Mouse (Mus musculus): ENCODE results near the gene C530008M17Rik. TPM values are rescaled to one million over a fixed set of nuclear protein-coding genes. Genes with fewer than 3 reads are reported as not detected.
"Not testable (repeated sequence)": the region's sequence is repeated elsewhere in the genome, so short reads cannot be mapped to it uniquely, and the experiment has no call there.

The C530008M17Rik gene
- polyA plus RNA-seq, 1 experiment from 2014 or later = 3.8 TPM

DNA sequence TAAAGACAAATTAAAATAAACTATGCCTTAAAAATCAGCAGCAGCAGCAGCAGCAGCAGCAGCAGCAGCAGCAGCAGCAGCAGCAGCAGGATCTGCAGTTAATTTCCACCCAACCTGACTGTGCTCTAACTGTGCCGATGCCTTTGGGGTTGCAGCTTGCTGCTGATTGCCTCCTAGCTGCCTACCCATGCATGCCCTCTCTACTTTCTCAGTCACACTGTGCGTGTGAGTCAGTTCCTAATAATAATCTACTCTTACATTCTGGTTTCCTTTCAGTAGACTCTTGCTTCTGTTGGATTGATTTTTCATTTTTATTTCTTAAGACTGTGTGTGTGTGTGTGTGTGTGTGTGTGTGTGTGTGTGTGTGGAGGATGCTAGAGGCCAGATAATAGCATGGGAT lies 236.8 kb downstream of the C530008M17Rik start:
- Histone ChIP-seq H3K27me3 (replicated peaks; ENCODE audit: insufficient read depth, low read length) (no peaks in the 10 kb centered on the region), H3K36me3 (ENCODE audit: insufficient read depth, low read length) (peaks cover 9% of the 10 kb centered on the region; the same call in 1 of the 2 replicates), H3K4me1 (ENCODE audit: insufficient read depth, low read depth, low read length) (no peaks in the 10 kb centered on the region), H3K4me3 (ENCODE audit: low read depth, low read length) (no peak overlapping the region), H3K4me2 (replicated peaks; ENCODE audit: low read depth, low read length) (no peak overlapping the region), H3K9me3 (ENCODE audit: low read length) (no peaks in the 10 kb centered on the region), H3K9ac (replicated peaks; ENCODE audit: low read depth) (no peak overlapping the region), H3K27ac (ENCODE audit: low read length) (no peak overlapping the region)
- ATAC-seq = no peak
- WGBS = 66% methylated on average over 2 of the region's 2 CpGs
- no peak for TF ChIP-seq EP300 (IDR thresholded peaks at IDR 0.05)
- no peak for TF ChIP-seq CTCF (IDR thresholded peaks at IDR 0.05)
- no peak for DNase-seq (ENCODE audit: low spot score)

DNA sequence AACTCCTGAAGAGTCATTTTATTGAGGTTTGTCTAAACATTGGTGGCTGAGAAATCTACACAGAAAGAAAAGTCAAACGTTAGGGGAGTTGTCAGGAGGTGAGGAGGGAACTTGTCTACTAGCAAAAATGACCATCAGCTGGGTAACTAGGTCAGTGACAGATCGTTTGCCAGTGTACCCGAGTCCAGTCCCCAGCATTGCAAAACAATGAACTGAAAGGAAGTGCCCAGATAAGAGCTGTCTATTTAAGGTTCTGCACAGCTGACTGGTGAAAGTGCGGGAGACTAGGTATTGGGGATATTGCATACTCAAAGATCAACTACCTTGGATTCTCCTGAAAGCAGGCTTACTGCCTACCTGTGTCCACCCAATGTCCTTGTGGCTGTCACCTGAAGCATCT lies 245.8 kb downstream of the C530008M17Rik start:
- no peak for TF ChIP-seq CTCF (IDR thresholded peaks at IDR 0.05)
- no peak for TF ChIP-seq EP300 (IDR thresholded peaks at IDR 0.05)
- DNase-seq (ENCODE audit: low spot score) (no peak), ATAC-seq (no peak)
- Histone ChIP-seq H3K4me1 (ENCODE audit: insufficient read depth, low read depth, low read length) (no peaks in the 10 kb centered on the region; the same call in 1 of the 2 replicates), H3K4me3 (ENCODE audit: low read depth, low read length) (no peak overlapping the region), H3K4me2 (replicated peaks; ENCODE audit: low read depth, low read length) (no peak overlapping the region), H3K36me3 (ENCODE audit: insufficient read depth, low read length) (no peaks in the 10 kb centered on the region), H3K27ac (ENCODE audit: low read length) (no peak overlapping the region), H3K9ac (replicated peaks; ENCODE audit: low read depth) (no peak overlapping the region), H3K27me3 (replicated peaks; ENCODE audit: insufficient read depth, low read length) (no peaks in the 10 kb centered on the region), H3K9me3 (ENCODE audit: low read length) (no peaks in the 10 kb centered on the region)
- WGBS = 52% methylated on average over 4 of the region's 4 CpGs

DNA sequence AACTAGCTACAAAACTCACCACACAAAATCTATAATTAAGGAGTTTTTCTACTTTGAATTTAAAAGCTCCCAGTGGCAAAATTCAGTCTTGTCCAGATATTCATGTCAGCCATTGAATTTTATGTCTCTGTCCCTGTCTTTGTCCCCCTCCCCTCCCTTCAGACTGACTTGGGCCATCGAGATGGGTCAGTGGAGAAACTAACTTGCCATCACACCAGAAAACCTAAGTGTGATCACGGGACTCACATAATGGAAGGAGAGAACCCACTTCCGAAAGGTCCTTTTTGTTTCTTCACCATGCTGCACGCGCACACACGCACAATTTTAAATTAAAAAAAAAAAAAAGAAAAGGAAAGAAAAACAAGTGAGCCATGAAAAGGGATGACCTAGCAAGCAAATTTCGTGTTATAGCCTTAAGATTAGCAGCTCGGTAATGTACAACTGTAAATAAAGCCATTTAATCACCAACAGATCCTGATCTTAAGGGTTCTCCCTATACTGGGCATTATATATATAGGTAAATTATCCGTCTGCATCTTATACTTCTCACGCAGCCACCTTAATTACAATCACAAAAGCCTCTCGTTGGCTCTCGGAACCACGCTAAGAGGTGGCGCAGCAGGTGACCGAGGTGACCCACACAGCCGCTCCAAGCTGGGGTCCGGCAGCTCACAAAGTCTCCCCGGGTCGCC lies 248.5 kb downstream of the C530008M17Rik start:
- peak overlapping the region; percentile 92 for H3K9ac ChIP-seq (replicated peaks; ENCODE audit: low read depth)
- peak overlapping the region; percentile 94 for H3K27ac ChIP-seq (ENCODE audit: low read length)
- H3K27me3 ChIP-seq (replicated peaks; ENCODE audit: insufficient read depth, low read length) = no peaks in the 10 kb centered on the region
- no peaks in the 10 kb centered on the region; the same call in 1 of the 2 replicates for H3K4me1 ChIP-seq (ENCODE audit: insufficient read depth, low read depth, low read length)
- H3K9me3 ChIP-seq (ENCODE audit: low read length) = no peaks in the 10 kb centered on the region
- peak overlapping the region; percentile 85 for H3K4me2 ChIP-seq (replicated peaks; ENCODE audit: low read depth, low read length)
- H3K36me3 ChIP-seq (ENCODE audit: insufficient read depth, low read length) = no peaks in the 10 kb centered on the region
- TF ChIP-seq CTCF (IDR thresholded peaks at IDR 0.05) = no peak
- TF ChIP-seq EP300 (IDR thresholded peaks at IDR 0.05) = 0 out of 2 replicates have a peak, but pooled peaks have one; percentile 16
- H3K4me3 ChIP-seq (ENCODE audit: low read depth, low read length) = peak overlapping the region; percentile 67
- 2% methylated on average over 19 of the region's 19 CpGs for WGBS
- ATAC-seq (no peak), DNase-seq (ENCODE audit: low spot score) (no peak)

DNA sequence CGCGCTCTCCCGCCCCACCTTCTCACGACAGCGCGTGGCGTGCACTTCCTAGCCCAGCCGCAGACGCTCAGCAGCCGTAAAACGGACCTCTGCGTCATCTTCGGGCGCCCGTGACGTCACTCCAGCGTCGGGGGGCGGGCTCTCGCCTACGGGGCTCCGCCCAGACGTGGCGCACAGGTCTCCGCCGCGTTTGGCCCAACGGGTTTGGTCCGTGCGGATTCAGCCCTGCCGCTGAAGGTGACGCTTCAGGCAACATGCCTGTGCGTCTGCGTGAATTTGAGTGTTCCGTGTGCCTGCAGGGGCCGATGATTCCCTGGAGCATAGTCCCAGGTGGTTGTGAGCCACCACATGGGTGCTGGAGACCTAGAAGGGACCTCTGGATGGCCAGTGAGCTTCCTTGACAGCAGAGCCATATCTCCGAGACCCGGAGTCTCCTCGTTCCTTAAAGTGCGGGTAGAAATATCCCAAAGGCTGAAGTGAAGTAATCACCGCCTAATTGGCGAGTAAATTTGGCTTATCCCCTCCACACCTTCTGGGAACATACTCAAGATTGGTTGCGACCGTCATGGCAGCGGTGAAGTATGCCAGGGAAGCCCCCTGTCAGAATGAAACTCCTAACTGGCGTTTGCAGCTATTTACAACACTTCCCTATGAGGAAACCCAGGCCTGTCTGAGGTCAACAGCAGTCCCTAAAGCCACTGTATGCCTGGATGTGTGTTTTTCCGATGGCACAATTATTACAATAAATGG lies 249.3 kb downstream of the C530008M17Rik start, which contains the start of gene Aasdh:
Aasdh (minus strand) TSS at position 110 of the 750 bp plus-strand sequence.
- H3K4me1 ChIP-seq (ENCODE audit: insufficient read depth, low read depth, low read length) = no peaks in the 10 kb centered on the region; the same call in 1 of the 2 replicates
- H3K4me3 ChIP-seq (ENCODE audit: low read depth, low read length) = peak within 1 kb of the TSS; percentile 67
- peak; percentile 99 for ATAC-seq
- peak; percentile 46 for TF ChIP-seq CTCF (IDR thresholded peaks at IDR 0.05)
- TF ChIP-seq EP300 (IDR thresholded peaks at IDR 0.05) = 0 out of 2 replicates have a peak, but pooled peaks have one; percentile 3
- peak; percentile 95 for DNase-seq (ENCODE audit: low spot score)
- no peaks in the 10 kb centered on the region for H3K36me3 ChIP-seq (ENCODE audit: insufficient read depth, low read length)
- under 1% methylated on average over 47 of the region's 47 CpGs for WGBS
- no peaks in the 10 kb centered on the region for H3K27me3 ChIP-seq (replicated peaks; ENCODE audit: insufficient read depth, low read length)
- H3K9ac ChIP-seq (replicated peaks; ENCODE audit: low read depth) = peak within 1 kb of the TSS; percentile 92
- peak within 1 kb of the TSS; percentile 94 for H3K27ac ChIP-seq (ENCODE audit: low read length)
- no peaks in the 10 kb centered on the region for H3K9me3 ChIP-seq (ENCODE audit: low read length)
- H3K4me2 ChIP-seq (replicated peaks; ENCODE audit: low read depth, low read length) = peak within 1 kb of the TSS; percentile 85

DNA sequence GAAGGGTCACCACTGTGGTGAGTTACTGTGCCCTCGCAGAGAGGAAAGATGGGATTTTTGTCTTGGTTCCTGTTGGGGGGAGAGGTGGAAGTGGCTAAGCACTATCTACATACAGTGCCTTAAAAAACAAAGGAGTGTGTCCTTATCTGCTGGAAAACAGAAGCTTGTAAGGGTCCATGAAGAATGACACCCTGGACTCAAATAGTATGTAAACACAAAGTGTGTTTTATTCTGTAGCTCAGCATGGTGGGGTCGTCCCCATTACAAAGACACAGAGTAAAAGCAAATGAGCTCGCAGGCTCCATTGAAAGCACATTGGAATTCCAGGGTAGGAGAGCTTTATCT lies 249.8 kb downstream of the C530008M17Rik start:
- Histone ChIP-seq H3K9ac (replicated peaks; ENCODE audit: low read depth) (peak overlapping the region; percentile 92), H3K27ac (ENCODE audit: low read length) (peak overlapping the region; percentile 94), H3K4me3 (ENCODE audit: low read depth, low read length) (peak overlapping the region; percentile 67), H3K9me3 (ENCODE audit: low read length) (no peaks in the 10 kb centered on the region), H3K4me2 (replicated peaks; ENCODE audit: low read depth, low read length) (peak overlapping the region; percentile 85), H3K27me3 (replicated peaks; ENCODE audit: insufficient read depth, low read length) (no peaks in the 10 kb centered on the region), H3K36me3 (ENCODE audit: insufficient read depth, low read length) (no peaks in the 10 kb centered on the region), H3K4me1 (ENCODE audit: insufficient read depth, low read depth, low read length) (no peaks in the 10 kb centered on the region; the same call in 1 of the 2 replicates)
- 21% methylated on average over 3 of the region's 3 CpGs for WGBS
- ATAC-seq (no peak), DNase-seq (ENCODE audit: low spot score) (no peak)
- TF ChIP-seq EP300 (IDR thresholded peaks at IDR 0.05) (no peak), CTCF (IDR thresholded peaks at IDR 0.05) (no peak)

DNA sequence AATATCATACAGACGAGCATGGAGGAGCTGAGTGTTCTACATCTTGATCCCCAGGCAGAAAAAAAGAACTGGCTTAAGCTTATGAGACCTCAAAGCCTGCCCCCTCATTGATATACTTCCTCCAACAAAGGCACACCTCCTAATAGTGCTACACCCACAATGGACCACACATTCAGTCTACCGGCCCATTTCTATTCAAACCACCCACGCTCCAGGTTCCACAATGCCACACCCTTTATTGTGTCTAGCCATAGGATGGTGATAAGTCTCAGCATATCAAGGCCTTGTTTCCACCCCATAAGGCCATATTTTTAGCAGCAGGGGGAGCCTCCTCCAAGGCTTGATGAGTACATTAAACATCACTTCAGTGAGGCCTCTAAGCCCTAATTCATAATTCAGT lies 254.5 kb downstream of the C530008M17Rik start:
- 82% methylated on average over 3 of the region's 3 CpGs for WGBS
- Histone ChIP-seq H3K9ac (replicated peaks; ENCODE audit: low read depth) (no peak overlapping the region), H3K9me3 (ENCODE audit: low read length) (no peaks in the 10 kb centered on the region), H3K4me2 (replicated peaks; ENCODE audit: low read depth, low read length) (no peak overlapping the region), H3K36me3 (ENCODE audit: insufficient read depth, low read length) (no peaks in the 10 kb centered on the region), H3K4me3 (ENCODE audit: low read depth, low read length) (no peak overlapping the region), H3K27ac (ENCODE audit: low read length) (no peak overlapping the region), H3K27me3 (replicated peaks; ENCODE audit: insufficient read depth, low read length) (no peaks in the 10 kb centered on the region), H3K4me1 (ENCODE audit: insufficient read depth, low read depth, low read length) (no peaks in the 10 kb centered on the region; the same call in 1 of the 2 replicates)
- no peak for TF ChIP-seq EP300 (IDR thresholded peaks at IDR 0.05)
- TF ChIP-seq CTCF (IDR thresholded peaks at IDR 0.05) = 0 out of 2 replicates have a peak, but pooled peaks have one; percentile 2
- no peak for DNase-seq (ENCODE audit: low spot score)
- ATAC-seq = no peak

DNA sequence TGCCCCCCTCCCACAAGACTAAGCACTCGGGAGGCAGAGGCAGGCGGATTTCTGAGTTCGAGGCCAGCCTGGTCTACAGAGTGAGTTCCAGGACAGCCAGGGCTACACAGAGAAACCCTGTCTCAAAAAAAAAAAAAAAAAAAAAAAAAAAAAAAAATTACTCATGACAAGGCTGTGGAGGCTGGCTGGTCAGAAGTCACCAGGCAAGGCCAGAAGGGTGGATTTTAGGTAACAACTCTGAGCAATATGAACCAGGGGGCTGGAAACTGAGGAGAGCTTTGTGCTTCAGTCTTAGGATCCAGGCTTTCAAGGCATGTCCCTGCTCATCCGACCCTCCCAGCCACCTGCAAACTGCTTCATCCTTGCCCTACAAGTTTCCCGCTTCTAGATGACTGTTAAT lies 256.2 kb downstream of the C530008M17Rik start:
- not testable (repeated sequence) for H3K27ac ChIP-seq (ENCODE audit: low read length); H3K27me3 ChIP-seq (replicated peaks; ENCODE audit: insufficient read depth, low read length); H3K4me2 ChIP-seq (replicated peaks; ENCODE audit: low read depth, low read length); H3K4me1 ChIP-seq (ENCODE audit: insufficient read depth, low read depth, low read length); H3K4me3 ChIP-seq (ENCODE audit: low read depth, low read length); H3K9me3 ChIP-seq (ENCODE audit: low read length); DNase-seq (ENCODE audit: low spot score); ATAC-seq; H3K36me3 ChIP-seq (ENCODE audit: insufficient read depth, low read length); H3K9ac ChIP-seq (replicated peaks; ENCODE audit: low read depth)
- WGBS = 91% methylated on average over 5 of the region's 5 CpGs

Data from lung, postnatal 0 days (tissue).